Mouse (Mus musculus) liver (tissue): ENCODE data around the gene Lrrc39.

Experiments used
- DNase-seq: peaks from one replicate; pipeline ENCODE4 v3.0.0-alpha.2; 2020; ENCODE audit warnings: mixed read lengths

The Lrrc39 gene

GRCm38 (mm10) chr3:116614295-116614892 lies 51.6 kb downstream of the Lrrc39 start, which contains the start of gene Trmt13:
Gene Trmt13, minus strand, starts transcription at chr3:116614587.
- no peak for DNase-seq

- no peak for DNase-seq
These were observed 52.7 kb downstream of the Lrrc39 start for GRCm38 (mm10) chr3:116615318-116616068.

- DNase-seq, result no peak
These were observed 56.1 kb downstream of the Lrrc39 start for GRCm38 (mm10) chr3:116618855-116619254.

DNA sequence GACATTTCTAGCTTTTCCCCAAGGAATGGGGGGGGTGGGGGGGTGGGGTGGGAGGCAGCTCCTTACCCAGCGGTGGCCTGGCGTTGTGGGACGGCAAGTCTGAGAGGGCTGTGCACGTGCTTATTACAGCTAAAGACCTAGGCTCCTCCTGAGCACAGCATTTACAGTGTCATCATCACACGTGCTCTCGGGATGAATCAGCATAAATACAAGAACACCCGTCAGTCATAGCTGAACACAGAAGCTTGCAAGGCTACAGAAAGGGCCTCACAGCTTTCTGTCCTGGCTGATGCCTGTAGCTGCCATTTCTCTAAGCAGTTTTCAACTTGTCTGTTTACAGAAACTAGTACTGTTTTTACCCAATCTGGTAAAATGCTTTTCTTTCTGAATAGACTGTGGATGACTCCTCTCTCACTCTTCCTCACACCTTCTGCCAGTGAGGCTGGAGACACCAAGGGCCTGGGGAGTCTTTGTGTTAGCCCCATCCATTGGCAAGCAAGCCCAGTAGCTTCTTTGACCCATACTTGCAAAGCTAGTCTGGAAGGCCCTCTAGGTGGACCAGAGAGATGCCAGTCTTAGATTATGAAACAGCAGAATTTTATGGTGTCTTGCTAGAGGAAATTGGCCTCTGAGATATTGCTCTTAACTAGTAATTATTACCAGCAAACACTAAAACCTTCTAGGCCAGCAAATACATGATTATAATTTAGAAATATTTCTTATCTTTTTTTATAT lies 58.0 kb downstream of the Lrrc39 start:
- DNase-seq, result peak; percentile 45

DNA sequence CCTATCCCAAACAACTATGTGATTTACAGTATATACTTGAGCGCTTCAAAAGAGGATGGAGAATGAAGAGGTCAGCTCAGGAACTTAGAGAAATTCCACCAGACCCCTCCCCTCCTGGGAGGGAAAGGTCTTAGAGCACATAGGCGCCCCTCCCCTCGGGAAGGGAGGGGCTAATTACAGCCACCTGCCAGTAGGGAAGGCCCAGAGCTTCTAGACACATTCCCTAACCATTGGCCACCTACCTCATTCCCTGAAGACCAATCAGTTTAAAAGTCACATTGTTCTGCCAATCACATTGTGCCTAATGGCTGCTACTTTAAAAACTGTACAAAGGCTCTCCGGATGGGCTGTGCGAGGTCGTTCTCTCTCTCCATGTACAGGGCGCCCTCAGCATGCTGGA lies 59.9 kb downstream of the Lrrc39 start:
- DNase-seq, result no peak

DNA sequence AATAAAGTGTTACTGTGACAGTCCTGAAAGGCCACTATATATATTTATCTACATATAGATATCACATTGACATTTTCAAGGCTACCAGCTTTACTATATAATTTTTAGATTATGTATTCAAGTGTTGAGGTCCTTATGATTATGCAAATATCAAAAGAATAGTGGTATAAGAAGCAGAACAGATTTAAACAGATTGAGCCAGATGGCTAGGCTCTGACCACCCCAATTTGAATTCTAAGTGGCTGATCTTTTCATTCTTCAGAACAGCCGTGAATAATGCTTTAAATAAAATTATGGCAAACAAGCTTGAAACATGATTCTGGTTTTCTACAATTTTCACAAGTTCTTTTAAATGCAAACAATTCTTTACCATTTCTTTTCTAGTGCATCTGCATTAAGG lies 68.7 kb downstream of the Lrrc39 start:
- DNase-seq, result no peak
